Mouse (Mus musculus): Measurements from ENCODE around the gene Tox3. TPM values are rescaled to one million over a fixed set of nuclear protein-coding genes. Genes with fewer than 3 reads are reported as not detected.

Tox3 gene
- polyA plus RNA-seq, 1 experiment from 2014 or later = 2.0 TPM

DNA sequence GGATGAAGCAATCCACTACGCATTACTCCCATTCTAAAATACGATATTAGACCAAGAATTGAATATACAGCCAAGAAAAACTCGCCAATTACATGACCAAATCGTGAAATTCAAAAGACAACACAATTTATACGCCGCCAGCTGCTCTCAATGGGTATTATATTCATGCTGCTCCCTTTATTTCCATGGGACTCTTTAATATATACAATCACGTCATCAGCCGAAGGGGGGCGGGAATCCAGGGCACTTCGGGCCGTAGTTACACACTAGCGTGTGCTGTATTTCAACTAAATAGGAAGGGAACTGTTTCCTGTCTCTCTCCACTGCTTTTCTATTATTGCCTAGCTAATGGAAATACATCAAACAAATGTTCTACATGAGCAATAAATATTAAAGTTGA, 45.2 kb downstream of the Tox3 start:
- no peak for TF ChIP-seq CTCF (IDR thresholded peaks at IDR 0.05; ENCODE audit: low read depth)
- H3K9ac ChIP-seq (ENCODE audit: low read depth, low read length) = no peak overlapping the region

DNA sequence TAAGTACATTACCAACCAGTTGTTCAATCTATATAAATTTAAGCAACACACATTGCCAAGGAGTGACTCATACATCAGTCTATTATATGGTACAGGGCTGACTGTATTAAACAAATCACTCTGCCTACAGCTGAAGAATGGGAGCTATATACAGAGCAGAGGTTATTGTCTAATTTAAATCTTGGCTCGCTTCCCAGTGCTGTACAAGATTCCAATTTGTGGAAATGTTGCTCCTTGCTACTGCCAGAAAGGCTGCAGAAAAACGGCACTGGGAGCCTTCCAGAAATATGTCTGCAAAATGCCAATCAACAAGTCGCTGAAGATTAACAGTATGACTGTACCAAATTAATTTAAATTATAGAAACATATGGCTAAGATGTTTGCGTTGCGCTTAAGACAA, 45.9 kb downstream of the Tox3 start:
- H3K9me3 ChIP-seq (ENCODE audit: control insufficient read depth) = peaks cover 4% of the 10 kb centered on the region; the same call in 1 of the 2 replicates
- H3K36me3 ChIP-seq (ENCODE audit: control insufficient read depth, insufficient read depth) = no peaks in the 10 kb centered on the region
- WGBS = 38% methylated on average over 5 of the region's 5 CpGs
- H3K4me1 ChIP-seq (replicated peaks; ENCODE audit: control insufficient read depth, insufficient read depth, low read length) = 0 out of 2 replicates have a peak, but pooled peaks cover 2% of the 10 kb centered on the region
- no peak overlapping the region for H3K9ac ChIP-seq (ENCODE audit: low read depth, low read length)
- no peak overlapping the region for H3K4me3 ChIP-seq (ENCODE audit: low read depth, low read length)
- no peak for TF ChIP-seq CTCF (IDR thresholded peaks at IDR 0.05; ENCODE audit: low read depth)
- no peak for ATAC-seq
- peak overlapping the region; percentile 6; the same call in 1 of the 2 replicates for H3K4me2 ChIP-seq (replicated peaks; ENCODE audit: low read depth)
- no peaks in the 10 kb centered on the region for H3K27me3 ChIP-seq (replicated peaks; ENCODE audit: control insufficient read depth, insufficient read depth, low read length)
- H3K27ac ChIP-seq (ENCODE audit: low read depth, low read length) = no peak overlapping the region

More for the DNA sequence above, 45.2 kb downstream of the Tox3 start:
- H3K27ac ChIP-seq (ENCODE audit: low read depth, low read length) = no peak overlapping the region
- H3K4me3 ChIP-seq (ENCODE audit: low read depth, low read length) = no peak overlapping the region
- H3K36me3 ChIP-seq (ENCODE audit: control insufficient read depth, insufficient read depth) = no peaks in the 10 kb centered on the region
- H3K27me3 ChIP-seq (replicated peaks; ENCODE audit: control insufficient read depth, insufficient read depth, low read length) = no peaks in the 10 kb centered on the region
- no peak for ATAC-seq
- 0 out of 2 replicates have a peak, but pooled peaks cover 2% of the 10 kb centered on the region for H3K4me1 ChIP-seq (replicated peaks; ENCODE audit: control insufficient read depth, insufficient read depth, low read length)
- 63% methylated on average over 12 of the region's 12 CpGs for WGBS
- peaks cover 4% of the 10 kb centered on the region; the same call in 1 of the 2 replicates for H3K9me3 ChIP-seq (ENCODE audit: control insufficient read depth)
- no peak overlapping the region for H3K4me2 ChIP-seq (replicated peaks; ENCODE audit: low read depth)

DNA sequence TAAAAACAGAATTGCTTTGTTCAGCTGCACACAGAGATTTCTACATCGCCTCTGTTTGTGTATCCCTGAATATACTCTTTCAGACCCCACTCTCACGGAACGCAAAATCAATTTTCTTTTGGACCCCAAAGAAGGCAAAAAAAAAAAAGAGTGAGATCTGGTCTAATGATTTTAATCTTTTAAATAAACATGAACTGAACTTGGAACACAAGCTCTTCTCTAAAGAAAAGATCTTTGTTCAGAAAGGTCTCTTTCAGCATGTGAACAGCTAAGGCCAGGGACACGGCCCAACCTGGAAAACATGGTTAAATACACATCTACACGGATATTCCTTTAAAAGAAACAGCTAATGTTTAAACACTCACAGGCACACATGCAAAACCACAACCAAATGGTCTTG, 46.6 kb downstream of the Tox3 start:
- H3K27ac ChIP-seq (ENCODE audit: low read depth, low read length) = no peak overlapping the region
- no peak overlapping the region for H3K4me2 ChIP-seq (replicated peaks; ENCODE audit: low read depth)
- no peak for ATAC-seq

DNA sequence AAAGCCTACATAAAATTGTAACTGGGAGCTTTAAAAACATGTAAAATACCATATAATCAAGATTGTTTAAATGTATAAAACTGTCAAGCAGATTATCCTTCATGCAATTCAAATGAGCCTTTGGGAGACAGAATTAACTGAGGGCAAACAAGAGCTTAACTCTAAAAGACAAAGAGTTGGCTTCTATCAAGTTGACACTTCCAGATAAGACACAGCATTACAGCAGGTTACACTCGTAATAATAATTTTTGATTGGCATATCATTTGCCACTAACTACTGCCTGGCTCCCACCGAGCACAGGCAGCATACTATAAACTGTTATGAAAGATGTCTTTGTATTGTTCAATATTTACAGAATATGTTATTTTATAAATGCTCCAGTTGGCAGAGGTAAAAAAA, 47.2 kb downstream of the Tox3 start:
- H3K36me3 ChIP-seq (ENCODE audit: control insufficient read depth, insufficient read depth) = no peaks in the 10 kb centered on the region
- no peak overlapping the region for H3K27ac ChIP-seq (ENCODE audit: low read depth, low read length)
- 0 out of 2 replicates have a peak, but pooled peaks cover 2% of the 10 kb centered on the region for H3K4me1 ChIP-seq (replicated peaks; ENCODE audit: control insufficient read depth, insufficient read depth, low read length)
- H3K9ac ChIP-seq (ENCODE audit: low read depth, low read length) = no peak overlapping the region
- no peak for TF ChIP-seq CTCF (IDR thresholded peaks at IDR 0.05; ENCODE audit: low read depth)
- 31% methylated on average over 2 of the region's 2 CpGs for WGBS
- no peaks in the 10 kb centered on the region for H3K27me3 ChIP-seq (replicated peaks; ENCODE audit: control insufficient read depth, insufficient read depth, low read length)
- no peak overlapping the region for H3K4me2 ChIP-seq (replicated peaks; ENCODE audit: low read depth)
- no peaks in the 10 kb centered on the region for H3K9me3 ChIP-seq (ENCODE audit: control insufficient read depth)
- ATAC-seq = no peak
- H3K4me3 ChIP-seq (ENCODE audit: low read depth, low read length) = no peak overlapping the region

More for the DNA sequence above, 46.6 kb downstream of the Tox3 start:
- 32% methylated on average over 5 of the region's 5 CpGs for WGBS
- H3K9ac ChIP-seq (ENCODE audit: low read depth, low read length) = no peak overlapping the region
- no peaks in the 10 kb centered on the region for H3K27me3 ChIP-seq (replicated peaks; ENCODE audit: control insufficient read depth, insufficient read depth, low read length)
- H3K36me3 ChIP-seq (ENCODE audit: control insufficient read depth, insufficient read depth) = no peaks in the 10 kb centered on the region
- peaks cover under 1% of the 10 kb centered on the region; the same call in 1 of the 2 replicates for H3K9me3 ChIP-seq (ENCODE audit: control insufficient read depth)
- H3K4me3 ChIP-seq (ENCODE audit: low read depth, low read length) = no peak overlapping the region
- 0 out of 2 replicates have a peak, but pooled peaks cover 2% of the 10 kb centered on the region for H3K4me1 ChIP-seq (replicated peaks; ENCODE audit: control insufficient read depth, insufficient read depth, low read length)
- no peak for TF ChIP-seq CTCF (IDR thresholded peaks at IDR 0.05; ENCODE audit: low read depth)

DNA sequence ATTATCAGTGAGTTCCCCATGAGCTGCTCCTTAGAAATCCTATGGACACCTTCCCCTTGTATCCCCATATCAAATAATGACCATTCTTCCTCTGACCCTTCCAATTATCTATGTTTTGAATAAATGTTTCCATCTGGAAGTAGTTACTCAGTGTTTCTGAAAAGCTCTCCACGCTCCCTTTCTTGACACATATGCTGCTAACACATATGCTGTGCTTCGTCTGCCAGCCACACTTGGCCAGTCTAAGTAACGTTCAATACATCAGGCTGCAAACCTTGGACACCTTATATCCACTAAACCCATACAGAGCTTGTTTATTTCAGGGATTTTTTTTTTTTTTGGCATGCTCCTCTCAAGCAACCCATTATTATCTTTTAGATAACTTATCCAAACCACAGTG, 54.1 kb downstream of the Tox3 start:
- H3K4me1 ChIP-seq (replicated peaks; ENCODE audit: control insufficient read depth, insufficient read depth, low read length) = no peaks in the 10 kb centered on the region
- ATAC-seq = no peak
- no peak overlapping the region for H3K4me3 ChIP-seq (ENCODE audit: low read depth, low read length)
- H3K36me3 ChIP-seq (ENCODE audit: control insufficient read depth, insufficient read depth) = no peaks in the 10 kb centered on the region
- no peaks in the 10 kb centered on the region for H3K27me3 ChIP-seq (replicated peaks; ENCODE audit: control insufficient read depth, insufficient read depth, low read length)
- no peak for TF ChIP-seq CTCF (IDR thresholded peaks at IDR 0.05; ENCODE audit: low read depth)
- no peak overlapping the region for H3K4me2 ChIP-seq (replicated peaks; ENCODE audit: low read depth)
- no peak overlapping the region for H3K27ac ChIP-seq (ENCODE audit: low read depth, low read length)
- no peak overlapping the region for H3K9ac ChIP-seq (ENCODE audit: low read depth, low read length)
- no peaks in the 10 kb centered on the region for H3K9me3 ChIP-seq (ENCODE audit: control insufficient read depth)
- 84% methylated on average over 3 of the region's 3 CpGs for WGBS

DNA sequence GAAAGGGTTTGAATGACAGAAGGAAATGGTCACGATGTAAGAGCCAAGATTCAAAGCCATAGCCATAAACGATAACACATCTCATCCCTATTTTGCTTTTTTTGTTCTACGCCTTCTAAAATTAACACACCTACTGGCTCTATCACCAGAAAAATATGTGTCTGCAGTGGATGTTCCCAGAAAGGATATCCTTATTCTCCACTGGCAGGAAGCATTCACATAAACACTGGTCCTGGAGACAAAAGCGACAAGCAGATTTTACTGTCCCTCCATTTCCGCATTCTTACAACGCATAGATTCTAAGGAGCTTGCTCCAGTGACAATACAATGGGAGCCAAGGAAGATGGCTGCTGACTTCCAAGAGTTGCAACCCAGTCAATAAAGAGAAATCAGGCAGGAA, 57.3 kb downstream of the Tox3 start:
- Histone ChIP-seq H3K27ac (ENCODE audit: low read depth, low read length) (no peak overlapping the region), H3K4me2 (replicated peaks; ENCODE audit: low read depth) (no peak overlapping the region), H3K4me3 (ENCODE audit: low read depth, low read length) (no peak overlapping the region), H3K9me3 (ENCODE audit: control insufficient read depth) (no peaks in the 10 kb centered on the region), H3K4me1 (replicated peaks; ENCODE audit: control insufficient read depth, insufficient read depth, low read length) (no peaks in the 10 kb centered on the region), H3K27me3 (replicated peaks; ENCODE audit: control insufficient read depth, insufficient read depth, low read length) (no peaks in the 10 kb centered on the region), H3K36me3 (ENCODE audit: control insufficient read depth, insufficient read depth) (no peaks in the 10 kb centered on the region), H3K9ac (ENCODE audit: low read depth, low read length) (no peak overlapping the region)
- no peak for ATAC-seq
- 73% methylated on average over 6 of the region's 6 CpGs for whole genome bisulfite sequencing
- TF ChIP-seq CTCF (IDR thresholded peaks at IDR 0.05; ENCODE audit: low read depth) = no peak

DNA sequence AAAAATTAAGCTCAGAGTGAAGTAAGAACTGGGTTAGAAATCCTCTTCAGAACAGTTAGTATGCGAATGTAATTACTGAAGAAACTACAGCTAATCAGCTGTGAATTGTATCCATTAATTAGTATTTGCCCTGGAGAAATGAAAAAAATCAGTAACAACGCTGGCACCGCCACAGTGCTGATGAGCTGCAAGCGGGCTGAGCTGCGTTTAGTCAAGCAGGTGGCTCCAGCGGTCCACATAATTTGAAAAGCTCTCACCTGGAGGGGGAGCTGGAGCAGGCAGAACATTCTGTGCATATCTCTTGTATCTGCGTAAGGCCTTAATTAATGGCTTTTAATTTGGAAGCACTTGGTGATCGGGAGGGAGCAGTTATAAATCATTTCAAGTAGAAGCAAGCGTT, 71.4 kb downstream of the Tox3 start:
- WGBS = 84% methylated on average over 9 of the region's 9 CpGs
- Histone ChIP-seq H3K4me1 (replicated peaks; ENCODE audit: control insufficient read depth, insufficient read depth, low read length) (no peaks in the 10 kb centered on the region), H3K9ac (ENCODE audit: low read depth, low read length) (no peak overlapping the region), H3K27ac (ENCODE audit: low read depth, low read length) (no peak overlapping the region), H3K27me3 (replicated peaks; ENCODE audit: control insufficient read depth, insufficient read depth, low read length) (no peaks in the 10 kb centered on the region), H3K4me3 (ENCODE audit: low read depth, low read length) (no peak overlapping the region), H3K36me3 (ENCODE audit: control insufficient read depth, insufficient read depth) (no peaks in the 10 kb centered on the region), H3K9me3 (ENCODE audit: control insufficient read depth) (no peaks in the 10 kb centered on the region), H3K4me2 (replicated peaks; ENCODE audit: low read depth) (no peak overlapping the region)
- TF ChIP-seq CTCF (IDR thresholded peaks at IDR 0.05; ENCODE audit: low read depth) = no peak
- ATAC-seq = no peak
